Mouse (Mus musculus) stomach, postnatal 0 days (tissue): ENCODE measurements at regions not wholly inside any gene's neighbourhood (a gene's known extent, or its start where the extent isn't known, plus 50 kb on each side); places are given as distances from the start of the nearest gene placed in this dataset.
"Not testable (repeated sequence)": the region's sequence is repeated elsewhere in the genome, so short reads cannot be mapped to it uniquely, and the experiment has no call there.

Experiments used
- ATAC-seq: fragments of 200-750 bp; cut with Nextera tagmentation; 2 replicates; pipeline ENCODE4 v1.8.0; 2017; ENCODE audit not compliant: low FRiP score, low TSS enrichment
- DNase-seq: peaks from one replicate; pipeline ENCODE4 v3.0.0-alpha.2; 2016; ENCODE audit warnings: low spot score
- H3K27ac ChIP-seq: fragments of 300-500 bp; sonication (generic); replicated peaks from 2 replicates; pipeline ENCODE4 v1.5.1; 2014; ENCODE audit warnings: mild to moderate bottlenecking, control low read depth
- H3K27me3 ChIP-seq: fragments of 300-500 bp; sonication (generic); 2 replicates; pipeline ENCODE4 v1.6.1; 2014; ENCODE audit warnings: low read length; ENCODE audit not compliant: control insufficient read depth, insufficient read depth
- H3K36me3 ChIP-seq: fragments of 300-500 bp; sonication (generic); 2 replicates; pipeline ENCODE4 v1.6.1; 2014; ENCODE audit warnings: low read length, mixed read lengths; ENCODE audit not compliant: control insufficient read depth, insufficient read depth
- H3K4me1 ChIP-seq: fragments of 300-500 bp; sonication (generic); replicated peaks from 2 replicates; pipeline ENCODE4 v1.6.1; 2014; ENCODE audit warnings: antibody characterized with exemption; ENCODE audit not compliant: control insufficient read depth, insufficient read depth
- H3K4me2 ChIP-seq: fragments of 300-500 bp; sonication (generic); replicated peaks from 2 replicates; pipeline ENCODE4 v1.6.1; 2014; ENCODE audit warnings: low read depth, mild to moderate bottlenecking, control low read depth, moderate library complexity
- H3K4me3 ChIP-seq: fragments of 300-500 bp; sonication (generic); 2 replicates; pipeline ENCODE4 v1.5.1; 2014; ENCODE audit warnings: low read depth, low read length, control low read depth
- H3K9ac ChIP-seq: fragments of 300-500 bp; sonication (generic); 2 replicates; pipeline ENCODE4 v1.6.1; 2014; ENCODE audit warnings: mild to moderate bottlenecking, low read length, control low read depth, mixed read lengths
- H3K9me3 ChIP-seq: fragments of 300-500 bp; sonication (generic); 2 replicates; pipeline ENCODE4 v1.6.1; 2016; ENCODE audit warnings: low read length; ENCODE audit not compliant: control insufficient read depth
- CTCF ChIP-seq: IDR thresholded peaks from 2 replicates; pipeline ENCODE4 v1.5.1; 2016; ENCODE audit warnings: antibody characterized with exemption, low read depth, mild to moderate bottlenecking, moderate library complexity
- EP300 ChIP-seq: optimal IDR thresholded peaks from 2 replicates; pipeline ENCODE3; 2016; ENCODE audit warnings: antibody characterized with exemption
- WGBS: fragments of 180-500 bp; shearing (Covaris S2); extraction: QIAGEN DNeasy Blood & Tissue Kit; methylation state at CpG from one replicate; pipeline ENCODE4 v1.1.7; 2014; 5-methylcytosine and 5-hydroxymethylcytosine counted together

DNA sequence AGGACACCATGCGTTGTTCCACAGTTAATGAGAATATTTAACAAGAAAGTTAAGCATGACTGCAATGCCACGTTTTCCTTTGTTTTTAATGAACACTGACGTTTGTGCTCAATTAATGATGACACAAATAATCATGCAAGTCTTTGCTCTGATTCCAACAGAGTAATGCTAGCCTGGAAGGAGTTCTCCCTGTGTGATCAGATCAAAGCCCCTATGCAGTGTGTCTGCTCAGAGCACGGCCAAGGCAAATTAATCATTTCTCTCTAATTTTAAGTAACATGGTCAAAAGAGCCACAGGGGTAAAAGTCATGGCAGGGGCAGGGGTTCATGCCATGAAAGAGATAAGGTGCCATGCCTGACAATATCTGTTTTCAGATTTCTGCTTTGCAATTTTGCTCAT is 618.2 kb upstream of the Cdh8 start:
- no peak overlapping the region for H3K9ac ChIP-seq
- TF ChIP-seq EP300, result no peak
- no peak for TF ChIP-seq CTCF
- no peak for DNase-seq
- ATAC-seq, result no peak
- no peaks in the 10 kb centered on the region for H3K36me3 ChIP-seq
- H3K4me3 ChIP-seq, result no peak overlapping the region
- no peaks in the 10 kb centered on the region for H3K4me1 ChIP-seq
- WGBS, result 64% methylated on average over 4 of the region's 4 CpGs
- H3K9me3 ChIP-seq, result no peaks in the 10 kb centered on the region
- H3K27ac ChIP-seq, result no peak overlapping the region
- no peak overlapping the region for H3K4me2 ChIP-seq
- H3K27me3 ChIP-seq, result no peaks in the 10 kb centered on the region

DNA sequence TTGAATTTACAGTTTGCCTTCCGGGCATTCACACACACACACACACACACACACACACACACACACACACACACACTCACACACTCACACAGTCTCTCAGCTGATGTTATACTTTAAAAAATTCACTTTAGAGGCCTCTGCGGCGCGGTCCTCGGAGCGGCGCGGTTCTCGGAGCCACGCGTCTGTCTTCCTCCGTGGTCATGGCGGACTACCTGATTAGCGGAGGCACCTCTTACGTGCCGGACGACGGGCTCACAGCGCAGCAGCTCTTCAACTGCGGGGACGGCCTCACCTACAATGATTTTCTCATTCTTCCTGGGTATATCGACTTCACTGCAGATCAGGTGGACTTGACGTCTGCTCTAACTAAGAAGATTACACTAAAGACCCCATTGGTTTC is 614.1 kb upstream of the Cdh8 start:
- 0 out of 2 replicates have a peak, but pooled peaks have one; percentile 35 for ATAC-seq
- not testable (repeated sequence) for H3K4me1 ChIP-seq, H3K27ac ChIP-seq, H3K36me3 ChIP-seq, H3K27me3 ChIP-seq, H3K9ac ChIP-seq, H3K4me2 ChIP-seq, H3K4me3 ChIP-seq, H3K9me3 ChIP-seq, DNase-seq
- 96% methylated on average over 18 of the region's 23 CpGs for WGBS

DNA sequence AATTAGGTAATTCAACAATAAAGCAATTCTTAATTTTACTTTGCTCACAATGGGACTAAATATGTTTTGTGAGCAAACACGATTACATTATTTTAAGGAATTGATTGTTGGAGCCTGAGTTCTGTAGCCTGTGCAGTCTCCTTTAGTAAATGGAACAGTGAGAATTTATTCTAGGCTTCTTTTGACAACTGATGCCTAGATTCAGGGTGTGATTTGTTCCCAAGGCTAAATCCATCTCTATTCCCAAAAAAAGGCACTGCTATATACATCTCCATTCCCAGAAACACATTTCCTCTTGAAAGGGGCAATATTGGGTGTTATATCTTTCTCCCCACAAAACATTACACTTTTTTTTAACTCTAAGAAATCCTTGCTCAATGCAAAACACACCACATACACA is 599.4 kb upstream of the Cdh8 start:
- no peak for DNase-seq
- 81% methylated on average over 1 of the region's 1 CpGs for WGBS
- no peak for TF ChIP-seq EP300
- TF ChIP-seq CTCF, result no peak

DNA sequence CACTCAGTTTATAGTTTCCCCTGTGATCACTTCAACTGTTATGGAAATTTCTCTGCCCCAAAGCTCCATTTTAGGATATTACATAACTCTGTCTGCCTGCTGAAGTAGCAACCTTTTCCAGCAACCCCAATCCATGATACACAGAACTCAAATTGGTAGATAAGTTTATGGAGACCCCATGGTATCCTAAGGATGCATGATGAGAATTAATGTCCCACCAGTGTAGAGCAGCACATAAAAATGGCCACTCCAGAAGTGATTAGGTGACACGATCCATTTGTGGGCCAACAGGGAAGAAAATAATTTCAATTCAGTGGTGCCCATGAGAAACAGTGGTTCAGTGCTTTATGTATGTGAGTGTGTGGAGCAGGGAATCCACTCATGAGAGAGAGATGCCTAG is 583.3 kb upstream of the Cdh8 start:
- Histone ChIP-seq H3K27ac (no peak overlapping the region), H3K9me3 (no peaks in the 10 kb centered on the region), H3K36me3 (no peaks in the 10 kb centered on the region), H3K4me1 (no peaks in the 10 kb centered on the region), H3K9ac (no peak overlapping the region), H3K27me3 (no peaks in the 10 kb centered on the region), H3K4me2 (no peak overlapping the region), H3K4me3 (no peak overlapping the region)
- ATAC-seq, result no peak
- 88% methylated on average over 1 of the region's 1 CpGs for WGBS
- DNase-seq, result no peak
- TF ChIP-seq EP300 (no peak), CTCF (no peak)

More for the DNA sequence above, 599.4 kb upstream of the Cdh8 start:
- no peak overlapping the region for H3K4me3 ChIP-seq
- H3K27me3 ChIP-seq, result no peaks in the 10 kb centered on the region
- no peak overlapping the region for H3K4me2 ChIP-seq
- no peak overlapping the region for H3K27ac ChIP-seq
- H3K36me3 ChIP-seq, result no peaks in the 10 kb centered on the region
- H3K4me1 ChIP-seq, result no peaks in the 10 kb centered on the region
- no peak for ATAC-seq
- no peak overlapping the region for H3K9ac ChIP-seq
- H3K9me3 ChIP-seq, result no peaks in the 10 kb centered on the region

DNA sequence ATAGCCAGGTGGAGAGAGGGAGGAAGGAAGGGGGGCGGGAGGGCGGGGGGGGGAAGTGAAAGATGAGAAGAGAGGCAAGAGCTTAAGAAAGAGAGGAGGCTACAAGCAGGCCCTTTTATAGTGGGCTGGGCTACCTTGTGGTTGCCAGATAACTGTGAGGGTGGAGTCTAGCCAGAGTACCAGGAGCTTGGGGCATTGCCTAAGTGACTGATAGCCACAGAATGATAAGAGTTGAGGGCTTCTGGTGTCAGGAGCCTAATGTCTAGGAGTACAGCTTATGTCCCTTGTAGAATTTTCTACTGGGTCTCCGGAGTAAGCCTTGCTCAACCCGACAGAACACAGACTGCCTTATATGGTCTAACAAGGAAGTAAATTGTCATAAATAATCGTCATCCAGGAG is 567.4 kb upstream of the Cdh8 start:
- no peaks in the 10 kb centered on the region for H3K9me3 ChIP-seq
- no peak for DNase-seq
- no peak overlapping the region for H3K27ac ChIP-seq
- H3K4me3 ChIP-seq, result no peak overlapping the region
- 49% methylated on average over 5 of the region's 5 CpGs for WGBS
- H3K4me2 ChIP-seq, result no peak overlapping the region
- H3K36me3 ChIP-seq, result no peaks in the 10 kb centered on the region
- no peak overlapping the region for H3K9ac ChIP-seq
- H3K27me3 ChIP-seq, result no peaks in the 10 kb centered on the region
- TF ChIP-seq EP300 (no peak), CTCF (no peak)
- ATAC-seq, result no peak
- H3K4me1 ChIP-seq, result no peaks in the 10 kb centered on the region

DNA sequence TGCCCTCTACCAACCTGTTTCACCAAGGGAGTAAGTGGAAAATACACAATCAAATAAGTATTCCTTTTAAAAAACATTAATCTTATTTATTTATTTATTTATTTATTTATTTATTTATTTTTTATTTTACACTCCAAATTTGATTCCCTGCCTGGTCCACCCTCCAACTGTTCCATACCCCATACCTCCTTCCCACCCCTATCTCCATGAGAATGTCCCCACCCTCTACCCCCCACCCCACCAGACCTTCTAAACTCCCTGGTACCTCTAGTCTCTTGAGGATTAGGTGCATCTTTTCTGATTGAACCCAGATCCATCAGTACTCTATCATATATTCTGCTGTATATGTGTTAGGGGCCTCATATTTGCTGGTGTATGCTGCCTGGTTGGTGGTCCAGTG is 538.4 kb upstream of the Cdh8 start:
- DNase-seq (no peak), ATAC-seq (no peak)
- Histone ChIP-seq H3K4me2 (no peak overlapping the region), H3K27me3 (no peaks in the 10 kb centered on the region), H3K4me3 (no peak overlapping the region), H3K27ac (no peak overlapping the region), H3K36me3 (no peaks in the 10 kb centered on the region), H3K9ac (no peak overlapping the region), H3K9me3 (no peaks in the 10 kb centered on the region), H3K4me1 (no peaks in the 10 kb centered on the region)
- no peak for TF ChIP-seq CTCF
- no peak for TF ChIP-seq EP300
